In the genomic region with DNA sequence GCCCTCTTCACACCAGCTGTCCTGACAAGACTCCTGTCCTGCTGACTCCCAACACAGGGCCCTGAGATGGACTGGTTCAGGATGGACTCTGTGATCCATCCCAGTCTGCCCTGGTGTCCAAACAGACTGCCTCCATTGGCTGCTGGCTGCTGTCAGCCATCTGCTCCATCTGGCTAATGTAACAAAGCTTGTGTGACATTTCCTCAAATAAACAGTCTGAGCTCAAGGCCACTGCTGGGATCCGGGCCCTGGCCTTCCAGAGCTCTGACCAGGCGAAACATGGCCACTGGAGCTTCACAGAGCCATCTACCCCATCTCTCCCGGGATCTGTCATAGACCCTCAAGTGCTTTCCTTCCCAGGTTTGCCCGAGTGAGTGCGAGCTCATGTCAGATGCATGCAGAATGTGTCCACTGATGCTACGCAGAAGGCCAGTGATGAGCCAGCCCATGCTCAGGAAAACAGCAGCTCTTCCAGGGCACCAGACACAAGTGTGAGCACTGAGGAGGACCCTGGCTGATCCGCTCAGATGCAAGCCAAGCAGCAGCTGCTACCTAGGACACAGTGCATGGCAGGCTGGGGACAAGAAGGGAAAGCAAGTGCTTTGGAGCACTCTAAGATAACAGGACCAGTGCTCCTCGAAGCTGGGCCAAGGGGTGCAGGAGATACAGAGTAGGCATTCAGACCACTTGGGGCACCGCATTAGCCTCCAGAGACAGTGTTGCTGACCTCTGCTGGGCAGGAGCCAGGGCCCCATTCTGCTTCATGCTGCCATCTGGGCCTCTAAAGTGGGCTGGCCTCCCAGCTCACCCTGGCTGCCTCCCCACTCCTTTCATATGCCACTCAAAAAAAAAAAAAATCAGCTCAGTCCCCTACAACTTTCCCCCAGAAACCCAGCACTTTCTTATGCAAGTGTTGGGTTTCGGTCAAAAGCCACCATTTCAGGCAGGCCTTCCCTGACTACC, we compare ENCODE assay signal across 10 mouse cellular contexts. TPM values are rescaled to one million over a fixed set of nuclear protein-coding genes. Genes with fewer than 3 reads are reported as not detected.
DNase-seq lines count a peak whose midpoint lies in the region; ATAC-seq lines count a peak whose summit lies in the region.
"Had no signal": no experiment of that assay in that cellular context is flagged by ENCODE, and none has a peak within 500 bp of the region (broad histone marks: within the 10 kb centered on the region; RNA-seq: fewer than 3 reads in every experiment).

No protein-coding gene starts in this region.

- H3K9ac ChIP-seq in hindbrain, embryonic 13.5 days, result 0 out of 2 replicates have a peak overlapping the region, but pooled peaks have one; percentile 25
- H3K9ac ChIP-seq: liver, embryonic 13.5 days had no signal

- H3K4me3 ChIP-seq in hindbrain, embryonic 13.5 days, result no peak overlapping the region
- H3K4me3 ChIP-seq in hindbrain, embryonic 10.5 days, result no peak overlapping the region
- H3K4me3 ChIP-seq: liver, embryonic 13.5 days; myocyte had no signal

- no peaks in the 10 kb centered on the region for H3K9me3 ChIP-seq in hindbrain, embryonic 13.5 days
- H3K9me3 ChIP-seq in hindbrain, embryonic 10.5 days, result no peaks in the 10 kb centered on the region
- H3K9me3 ChIP-seq: liver, embryonic 13.5 days had no signal

- ATAC-seq in hindbrain, embryonic 13.5 days (ENCODE audit: low FRiP score), result no peak
- ATAC-seq in erythroid progenitor cell, adult 5-6 weeks (replicated peaks; ENCODE audit: low FRiP score, poor library complexity, severe bottlenecking), result no peak

- H3K27ac ChIP-seq in hindbrain, embryonic 13.5 days, result no peak overlapping the region
- H3K27ac ChIP-seq in hindbrain, embryonic 10.5 days, result no peak overlapping the region
- H3K27ac ChIP-seq: liver, embryonic 13.5 days had no signal

- H3K27me3 ChIP-seq in hindbrain, embryonic 13.5 days, result no peaks in the 10 kb centered on the region
- no peaks in the 10 kb centered on the region for H3K27me3 ChIP-seq in hindbrain, embryonic 10.5 days (ENCODE audit: insufficient read depth, poor library complexity, severe bottlenecking)
- H3K27me3 ChIP-seq: liver, embryonic 13.5 days had no signal

- WGBS in hindbrain, embryonic 13.5 days, result 75% methylated on average over 10 of the region's 10 CpGs
- 82% methylated on average over 10 of the region's 10 CpGs for WGBS in hindbrain, embryonic 10.5 days

- no peak for DNase-seq in hindbrain, embryonic 10.5 days (ENCODE audit: low spot score)
- peak; percentile 30 for DNase-seq in right cerebral cortex, postnatal 4 days
- no peak for DNase-seq in right cerebral cortex, adult 2 months (ENCODE audit: low spot score in 2 of 2)
- DNase-seq in cerebellum, postnatal 14 days, result peak; percentile 75 to 82
- DNase-seq in urinary bladder, postnatal 10 days (ENCODE audit: low spot score), result no peak
- no peak for DNase-seq in kidney, adult 9 months

- peaks cover 11% of the 10 kb centered on the region for H3K4me1 ChIP-seq in hindbrain, embryonic 13.5 days (replicated peaks)
- H3K4me1 ChIP-seq in hindbrain, embryonic 10.5 days (replicated peaks), result 0 out of 2 replicates have a peak, but pooled peaks cover 19% of the 10 kb centered on the region
- H3K4me1 ChIP-seq: liver, embryonic 13.5 days had no signal

- H3K4me2 ChIP-seq in hindbrain, embryonic 13.5 days, result no peak overlapping the region
- H3K4me2 ChIP-seq: liver, embryonic 13.5 days had no signal

- H3K36me3 ChIP-seq in hindbrain, embryonic 13.5 days, result no peaks in the 10 kb centered on the region
- H3K36me3 ChIP-seq in hindbrain, embryonic 10.5 days, result no peaks in the 10 kb centered on the region
- H3K36me3 ChIP-seq: liver, embryonic 13.5 days had no signal

RNA-seq across cellular contexts. Expression of a gene that starts 18.1 kb away (rescaled TPM):
- 7.4 and 9.1 TPM in 2 replicates for polyA plus RNA-seq in hindbrain, embryonic 13.5 days (2015; fragmentation: Nextera tagmentation; extraction: Ambion mirVana)
- polyA plus RNA-seq in hindbrain, embryonic 10.5 days (2016; fragmentation: Nextera tagmentation; extraction: Ambion mirVana), result 8.3 and 9.2 TPM in 2 replicates
- total RNA-seq in erythroid progenitor cell, adult 5-6 weeks (2015; ENCODE audit: low replicate concordance), result 4.0 TPM in 1 of 2 replicates, not detected in the other
- total RNA-seq in erythroid progenitor cell, adult 5-6 weeks (2017; ENCODE audit: low replicate concordance), result not detected in 2 replicates

Comparison
In these comparisons a context has a peak if more than half of its experiments do, and no peak if none do; other contexts are left out.
1. DNase-seq: peak in right cerebral cortex, postnatal 4 days (single experiment) and cerebellum, postnatal 14 days (2 of 2); none in hindbrain, embryonic 10.5 days (single experiment), right cerebral cortex, adult 2 months (0 of 2), urinary bladder, postnatal 10 days (single experiment) and kidney, adult 9 months (single experiment).